In genomic region chr4:114622929-114623328, GRCm38 (mm10) we compare ENCODE assay signal across 22 mouse cellular contexts.
DNase-seq lines count a peak whose midpoint lies in the region; ATAC-seq and TF ChIP-seq lines count a peak whose summit lies in the region.
"Had no signal": no experiment of that assay in that cellular context is flagged by ENCODE, and none has a peak within 500 bp of the region (broad histone marks: within the 10 kb centered on the region; RNA-seq: fewer than 3 reads in every experiment).

No protein-coding gene starts in this region.

- H3K4me3 ChIP-seq in heart, adult 2 months, result no peak overlapping the region
- no peak overlapping the region for H3K4me3 ChIP-seq in heart, embryonic 15.5 days
- no peak overlapping the region for H3K4me3 ChIP-seq in liver, embryonic 12.5 days
- H3K4me3 ChIP-seq: forebrain, embryonic 10.5 days; hindbrain, embryonic 12.5 days; left cerebral cortex, adult 2 months; limb, embryonic 15.5 days; myocyte; neural tube, embryonic 13.5 days had no signal

- TF ChIP-seq POLR2A in heart, adult 2 months (IDR thresholded peaks at IDR 0.05; ENCODE audit: insufficient read depth, low read depth, low read length), result no peak

- 0 out of 2 replicates have a peak, but pooled peaks have one; percentile 53 for TF ChIP-seq EP300 in heart, adult 2 months (IDR thresholded peaks at IDR 0.05; ENCODE audit: insufficient read depth, low read depth, low read length)

- intact Hi-C loops in heart, adult 2 months (cut with DNase I), result loop anchor here (5.0 kb wide), 1 partner anchor 161 kb away; no protein-coding TSS in a partner anchor
- intact Hi-C loops in heart, postnatal 25 days (cut with DNase I), result no loop called here

- peaks cover 5% of the 10 kb centered on the region for H3K4me1 ChIP-seq in heart, adult 2 months (ENCODE audit: control insufficient read depth, insufficient read depth, low read length)
- H3K4me1 ChIP-seq in heart, embryonic 15.5 days (replicated peaks), result peaks cover 34% of the 10 kb centered on the region
- no peaks in the 10 kb centered on the region for H3K4me1 ChIP-seq in liver, embryonic 12.5 days

- no peak overlapping the region for H3K9ac ChIP-seq in heart, adult 2 months (ENCODE audit: low read depth, low read length)
- no peak overlapping the region for H3K9ac ChIP-seq in heart, embryonic 15.5 days
- H3K9ac ChIP-seq in liver, embryonic 12.5 days, result no peak overlapping the region
- H3K9ac ChIP-seq: hindbrain, embryonic 12.5 days; limb, embryonic 15.5 days; neural tube, embryonic 13.5 days had no signal

- no peak; the same call in 1 of the 2 replicates for ATAC-seq in heart, embryonic 15.5 days (replicated peaks; ENCODE audit: insufficient number of reproducible peaks, insufficient read depth, low FRiP score, low read depth)
- ATAC-seq in liver, embryonic 12.5 days, result no peak
- ATAC-seq: forebrain, embryonic 16.5 days; midbrain, embryonic 16.5 days had no signal

- H3K79me2 ChIP-seq in heart, adult 2 months (replicated peaks; ENCODE audit: control insufficient read depth, insufficient read depth, low read length), result no peaks in the 10 kb centered on the region

- TF ChIP-seq CTCF in heart, adult 2 months (IDR thresholded peaks at IDR 0.05), result no peak

- H3K4me2 ChIP-seq in heart, embryonic 15.5 days, result no peak overlapping the region
- no peak overlapping the region for H3K4me2 ChIP-seq in liver, embryonic 12.5 days
- H3K4me2 ChIP-seq: hindbrain, embryonic 12.5 days; limb, embryonic 15.5 days; neural tube, embryonic 13.5 days had no signal

- no peaks in the 10 kb centered on the region for H3K36me3 ChIP-seq in heart, adult 2 months (ENCODE audit: control insufficient read depth, insufficient read depth, low read length)
- H3K36me3 ChIP-seq in heart, embryonic 15.5 days, result no peaks in the 10 kb centered on the region
- H3K36me3 ChIP-seq in liver, embryonic 12.5 days, result no peaks in the 10 kb centered on the region
- H3K36me3 ChIP-seq: forebrain, embryonic 10.5 days; hindbrain, embryonic 12.5 days; limb, embryonic 15.5 days; neural tube, embryonic 13.5 days had no signal

- 60% methylated on average over 5 of the region's 5 CpGs for WGBS in heart, adult 2 months
- 47% methylated on average over 5 of the region's 5 CpGs for WGBS in heart, embryonic 15.5 days
- WGBS in liver, embryonic 12.5 days (ENCODE audit: insufficient replicate concordance), result 44% methylated on average over 5 of the region's 5 CpGs

- H3K27me3 ChIP-seq in heart, adult 2 months (ENCODE audit: control insufficient read depth, insufficient read depth, low read length), result no peaks in the 10 kb centered on the region
- 0 out of 2 replicates have a peak, but pooled peaks cover 4% of the 10 kb centered on the region for H3K27me3 ChIP-seq in heart, embryonic 15.5 days
- H3K27me3 ChIP-seq in liver, embryonic 12.5 days (replicated peaks), result peaks cover 6% of the 10 kb centered on the region; the same call in 1 of the 2 replicates

- no peaks in the 10 kb centered on the region for H3K9me3 ChIP-seq in heart, embryonic 15.5 days (replicated peaks)
- H3K9me3 ChIP-seq in liver, embryonic 12.5 days (replicated peaks), result no peaks in the 10 kb centered on the region
- H3K9me3 ChIP-seq: forebrain, embryonic 10.5 days; hindbrain, embryonic 12.5 days; limb, embryonic 15.5 days; neural tube, embryonic 13.5 days had no signal

- peak; percentile 54 to 75 for DNase-seq in heart, adult 2 months
- no peak for DNase-seq in heart, postnatal 25 days (ENCODE audit: low spot score)
- peak; percentile 54 for DNase-seq in adrenal gland, postnatal 10 days
- DNase-seq in testis, postnatal 14 days (ENCODE audit: low spot score), result peak; percentile 56
- DNase-seq in urinary bladder, postnatal 4 days (ENCODE audit: low spot score in 2 of 2), result no peak
- DNase-seq: cerebellum, adult 11 months; cerebellum, postnatal 10 days; gastrocnemius, postnatal 25 days; kidney, adult 11 months; kidney, postnatal 4 days; left cerebral cortex, postnatal 4 days had no signal

- peak overlapping the region; percentile 66 for H3K27ac ChIP-seq in heart, adult 2 months
- H3K27ac ChIP-seq in heart, embryonic 15.5 days, result peak overlapping the region; percentile 3; the same call in 1 of the 2 replicates
- no peak overlapping the region for H3K27ac ChIP-seq in liver, embryonic 12.5 days
- H3K27ac ChIP-seq: forebrain, embryonic 10.5 days; hindbrain, embryonic 12.5 days; left cerebral cortex, adult 2 months; macrophage; neural tube, embryonic 13.5 days had no signal

Comparison
In these comparisons a context has a peak if more than half of its experiments do, and no peak if none do; other contexts are left out.
1. DNase-seq: peak in heart, adult 2 months (2 of 2), adrenal gland, postnatal 10 days (single experiment) and testis, postnatal 14 days (single experiment); none in heart, postnatal 25 days (single experiment) and urinary bladder, postnatal 4 days (0 of 2).